Mouse (Mus musculus): ENCODE measurements around the gene Hc. TPM values are rescaled to one million over a fixed set of nuclear protein-coding genes. Genes with fewer than 3 reads are reported as not detected.

The Hc gene
- polyA plus RNA-seq (2012; ENCODE audit: low replicate concordance), result not detected in 2 replicates

GRCm38 (mm10) chr2:35061338-35061737 is at the start of gene Hc:
TSS of gene Hc (minus strand) at chr2:35061438.

DNA sequence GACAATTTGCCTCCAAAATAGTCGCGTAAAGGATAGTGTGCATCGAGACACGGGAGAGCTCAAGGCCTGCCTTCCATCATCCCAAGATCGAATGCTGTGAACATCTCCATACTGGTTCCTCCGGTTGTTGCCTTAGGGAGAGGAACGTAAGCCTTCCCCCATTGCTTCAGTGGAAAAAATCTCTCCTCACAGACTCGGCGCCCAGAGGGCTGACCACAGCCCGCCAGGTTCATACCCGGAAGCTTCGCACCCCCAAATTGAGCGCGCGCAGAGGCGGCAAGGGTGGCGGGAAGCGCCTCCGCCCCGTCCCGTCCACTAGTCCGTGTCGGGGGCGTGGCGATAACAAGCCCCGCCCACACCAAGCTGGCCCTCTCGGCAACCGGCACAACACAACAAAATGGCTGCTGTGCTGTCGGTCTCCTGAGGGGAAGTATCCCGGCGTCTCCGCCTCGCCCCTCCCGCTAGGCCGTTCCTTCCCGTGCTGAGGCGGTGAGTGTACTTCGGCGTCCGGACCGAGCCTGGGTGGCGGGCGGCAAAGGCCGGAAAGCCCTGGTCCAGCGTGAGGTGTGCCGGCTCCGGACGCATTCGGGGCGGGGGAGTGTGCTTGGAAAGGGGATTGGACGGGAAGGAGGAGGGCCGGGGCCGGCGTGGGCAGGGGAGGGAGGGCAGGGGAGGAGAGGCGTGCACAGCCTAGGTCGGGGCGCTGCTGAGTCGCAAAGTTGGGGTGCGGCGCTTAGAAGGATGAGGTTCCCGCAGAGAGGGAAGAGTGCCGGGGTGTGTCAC is 48.1 kb upstream of the Hc start, which contains the start of gene Cntrl:
TSS of gene Cntrl (plus strand) at position 352 of the 783 bp plus-strand sequence.

DNA sequence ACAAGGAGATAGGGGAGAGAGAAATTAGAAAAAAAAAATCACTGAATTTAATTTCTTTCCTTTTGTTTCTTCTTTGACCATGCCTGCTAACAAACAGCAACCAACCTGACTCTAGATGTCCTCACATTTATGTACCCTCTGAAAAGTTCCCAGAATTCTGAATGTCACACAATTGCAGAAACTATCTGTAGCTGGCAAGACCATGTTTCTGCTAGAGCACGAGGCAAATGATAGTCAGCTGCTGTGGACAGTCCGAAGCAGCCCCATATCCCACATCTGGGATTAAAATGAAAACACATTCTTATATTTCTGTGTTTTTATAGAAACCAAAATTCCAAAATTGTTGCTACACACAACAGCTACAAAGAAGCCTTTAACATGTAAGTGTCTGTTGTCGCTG is 40.2 kb upstream of the Hc start, which contains the start of gene AI182371:
TSS of gene AI182371 (minus strand) at position 101 of the 400 bp plus-strand sequence.

GRCm38 (mm10) chr2:34961481-34962036 is 99.7 kb downstream of the Hc start, which contains the start of gene Traf1:
TSS of gene Traf1 (minus strand) at chr2:34961772.

Other genes starting within 250 kb of the Hc start
- gene Fbxw2, start 235.1 kb downstream of the Hc start, polyA plus RNA-seq (2012; ENCODE audit: low replicate concordance), result 25.3 and 42.4 TPM in 2 replicates
- gene Gm34653, start 228.4 kb downstream of the Hc start, polyA plus RNA-seq (2012; ENCODE audit: low replicate concordance), result not detected in 2 replicates
- not detected in 2 replicates for gene Cutal, start 187.0 kb downstream of the Hc start, polyA plus RNA-seq (2012; ENCODE audit: low replicate concordance)
- gene Psmd5, start 186.5 kb downstream of the Hc start, polyA plus RNA-seq (2012; ENCODE audit: low replicate concordance), result 5.3 and 11.2 TPM in 2 replicates
- gene Phf19, start 147.4 kb downstream of the Hc start, polyA plus RNA-seq (2012; ENCODE audit: low replicate concordance), result 2.7 and 3.9 TPM in 2 replicates
- 3.8 and 5.1 TPM in 2 replicates for gene Traf1, start 99.7 kb downstream of the Hc start, polyA plus RNA-seq (2012; ENCODE audit: low replicate concordance)
- gene AI182371, start 40.1 kb upstream of the Hc start, polyA plus RNA-seq (2012; ENCODE audit: low replicate concordance), result 0.17 TPM in 1 of 2 replicates, not detected in the other
- 7.2 and 18.9 TPM in 2 replicates for gene Cntrl, start 48.1 kb upstream of the Hc start, polyA plus RNA-seq (2012; ENCODE audit: low replicate concordance)
- gene Rab14, start 139.7 kb upstream of the Hc start, polyA plus RNA-seq (2012; ENCODE audit: low replicate concordance), result 1,361 and 2,752 TPM in 2 replicates
- 11.6 and 13.3 TPM in 2 replicates for gene Gsn, start 194.9 kb upstream of the Hc start, polyA plus RNA-seq (2012; ENCODE audit: low replicate concordance)

Data from leukemia stem cell, adult 10-12 weeks (primary cell).